Mouse (Mus musculus) spleen, postnatal 14 days (tissue): ENCODE results near the gene Thoc7.

Experiments used
- DNase-seq, 2 experiments: peaks; one replicate each; pipeline ENCODE4 v3.0.0; 2021 to 2022; ENCODE audit warnings: low spot score in 2 of 2

The Thoc7 gene

DNA sequence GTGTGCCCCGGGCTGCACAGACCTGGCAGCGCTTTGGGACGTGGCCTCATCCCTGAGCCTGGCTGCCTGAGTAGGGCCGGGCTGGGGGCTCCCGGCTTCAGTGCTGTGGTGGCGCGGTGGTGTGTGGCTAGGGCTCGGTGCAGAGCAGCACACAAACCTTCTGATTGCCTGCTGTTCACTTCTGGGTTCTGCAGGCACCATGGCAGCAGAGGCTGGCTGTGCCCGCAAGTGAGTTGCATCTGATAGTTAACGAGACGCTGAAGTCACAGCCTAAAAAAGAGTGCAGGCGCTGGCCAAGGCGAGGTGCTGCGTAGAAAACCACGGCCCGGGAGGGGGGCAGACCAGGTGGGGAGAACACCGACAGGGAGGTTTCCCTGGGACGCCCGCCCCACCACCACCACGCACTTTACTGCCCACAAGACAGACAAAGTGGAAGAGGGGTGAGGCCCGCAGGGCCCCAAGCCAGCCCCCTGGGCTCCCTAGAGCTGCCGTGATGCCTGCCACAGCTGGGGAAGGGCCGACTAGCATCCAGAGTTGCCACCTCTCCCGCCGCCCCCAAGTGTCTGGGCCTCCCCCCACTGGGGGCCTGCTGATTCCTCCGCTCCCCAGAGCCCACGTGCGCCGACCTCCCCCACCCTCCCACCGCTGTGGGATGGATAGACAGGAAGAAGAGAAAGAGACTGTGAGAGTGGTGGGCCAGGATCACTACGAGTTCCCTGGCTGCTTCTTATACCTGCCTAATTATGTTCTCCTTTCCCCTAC, 28.2 kb downstream of the Thoc7 start:
- no peak for DNase-seq

DNA sequence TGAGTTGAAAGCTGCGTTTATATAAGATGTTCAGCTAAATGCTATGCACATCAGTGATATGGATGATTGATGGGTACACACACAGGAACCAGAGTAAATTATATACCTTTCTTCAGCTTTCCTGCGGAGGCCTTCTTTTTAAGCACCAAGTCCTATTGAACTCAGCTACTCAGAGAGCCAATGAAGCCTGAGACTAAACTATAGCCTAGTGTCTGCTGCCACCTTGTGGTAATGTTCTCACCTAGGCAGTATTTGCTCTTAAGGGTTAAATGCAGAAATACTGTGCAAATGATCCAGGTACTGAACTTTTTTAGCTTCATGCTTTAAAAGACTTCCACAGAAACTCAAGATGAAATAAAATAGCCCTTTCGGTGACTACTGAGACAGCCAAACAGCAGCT, 44.0 kb downstream of the Thoc7 start:
- DNase-seq, result peak in 1 of 2 experiments; percentile 19

GRCm38 (mm10) chr14:13917208-13917607, 44.4 kb downstream of the Thoc7 start:
- no peak for DNase-seq

DNA sequence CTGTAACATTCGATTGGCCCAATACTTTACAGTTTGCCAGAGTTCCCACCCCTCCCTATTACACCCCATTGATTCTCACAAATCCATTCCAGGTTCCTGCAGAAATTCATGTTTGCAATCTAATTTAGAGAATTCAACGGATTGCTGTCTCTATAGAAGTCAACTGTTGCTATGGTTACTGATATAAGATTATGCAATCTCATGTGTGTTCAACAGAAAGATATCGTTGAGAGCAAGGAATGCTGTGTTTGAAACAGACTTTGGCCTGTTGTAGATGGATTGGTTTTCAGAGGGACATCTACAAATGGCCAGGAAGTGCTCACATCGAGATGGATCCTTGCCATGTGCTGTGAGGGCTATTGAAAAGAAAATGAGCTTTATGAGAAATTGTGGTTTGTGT, 46.4 kb downstream of the Thoc7 start:
- DNase-seq, result no peak

DNA sequence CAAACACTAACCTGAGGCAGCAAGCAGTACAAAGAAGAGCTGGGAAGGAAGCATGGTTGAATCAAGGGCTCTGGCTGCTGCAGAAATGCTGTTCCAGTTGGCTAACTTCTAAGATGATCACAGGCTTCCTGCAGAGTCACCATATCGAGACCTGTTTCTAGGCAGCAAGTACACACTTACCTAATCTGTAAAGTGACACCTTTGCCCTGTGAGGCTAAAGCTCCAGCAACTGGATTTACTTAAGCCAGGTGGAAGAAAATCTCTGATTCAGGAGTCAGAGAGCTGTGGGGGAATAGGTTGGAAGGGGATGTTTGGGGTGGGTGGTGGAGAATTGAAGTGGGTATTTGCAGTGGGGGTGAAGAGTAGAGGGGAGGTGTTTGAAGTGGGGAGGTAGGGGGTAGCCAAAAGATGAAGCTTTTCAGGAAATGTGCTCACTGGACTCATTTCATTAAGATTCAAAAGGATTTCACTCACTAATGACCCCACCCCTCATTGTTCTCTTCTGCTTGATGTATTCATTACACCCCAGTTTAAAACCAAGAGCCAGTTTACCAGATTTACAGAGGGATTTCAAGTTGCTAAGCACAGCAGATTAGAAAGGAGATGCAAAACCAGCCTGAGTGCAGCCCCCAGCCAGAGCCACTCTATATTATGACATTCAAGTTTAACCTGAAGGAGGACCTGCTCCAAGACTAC, 47.1 kb downstream of the Thoc7 start, which contains the start of gene Gm281:
Gene Gm281 (minus strand): TSS at position 92 of the 696 bp plus-strand sequence.
- DNase-seq, result no peak

DNA sequence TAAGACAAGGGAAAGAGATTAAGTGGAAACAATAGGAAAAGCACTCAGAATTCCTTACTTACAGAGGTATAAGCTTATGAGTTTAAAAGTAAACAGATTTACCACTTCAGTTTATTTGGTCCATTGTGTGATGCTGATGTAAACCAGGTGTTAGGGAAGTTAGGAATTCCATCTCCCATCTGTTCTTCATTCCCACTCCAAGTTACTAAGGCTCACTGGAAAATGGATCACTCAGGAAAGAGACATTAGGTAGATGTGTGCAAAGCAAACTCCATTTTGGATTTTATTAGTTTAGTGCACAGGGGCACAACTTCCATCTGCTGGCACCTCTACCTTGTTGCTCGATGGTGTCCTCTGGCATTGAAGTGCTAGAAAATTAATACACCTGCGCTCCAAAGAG, 51.5 kb downstream of the Thoc7 start:
- DNase-seq, result no peak

DNA sequence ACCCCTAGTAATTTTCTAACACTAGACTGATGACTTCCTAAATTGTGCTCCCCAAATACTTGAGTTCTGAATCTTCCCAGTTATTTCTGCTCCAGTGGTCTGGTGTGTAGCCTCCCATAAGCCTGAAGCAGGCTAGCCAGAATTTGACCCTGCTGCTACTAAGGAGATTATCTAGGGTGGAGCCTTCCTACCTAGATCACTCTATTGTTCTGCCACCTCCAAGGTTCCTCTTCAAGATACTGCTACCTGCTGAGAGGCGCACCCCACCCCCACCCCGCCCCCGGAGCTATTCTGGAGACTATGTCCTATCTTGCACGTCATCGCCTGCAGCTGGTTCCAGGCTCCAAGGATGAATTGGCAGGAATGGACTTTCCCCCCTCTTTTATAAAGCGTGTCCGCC, 54.5 kb downstream of the Thoc7 start:
- DNase-seq, result no peak

DNA sequence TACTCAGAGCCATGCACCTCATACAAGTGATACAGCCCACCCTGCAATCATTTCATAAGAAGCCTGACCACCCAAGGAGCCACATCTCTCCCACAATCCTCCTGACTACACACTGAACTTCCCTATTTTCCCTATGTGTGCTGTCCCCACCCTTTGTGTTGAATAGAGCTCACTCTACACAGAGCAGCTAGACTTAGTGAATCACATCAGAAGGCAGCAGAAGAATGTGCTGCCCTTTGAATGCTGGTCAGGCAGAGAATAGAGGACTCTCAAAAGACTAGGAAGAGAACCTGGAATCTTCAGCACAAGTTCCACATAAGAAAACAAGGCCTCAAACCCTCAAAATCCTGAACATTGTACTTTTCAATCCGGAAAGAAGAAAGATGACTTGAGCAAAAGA, 55.2 kb downstream of the Thoc7 start:
- no peak for DNase-seq

- peak in 1 of 2 experiments; percentile 1 for DNase-seq
These were observed 60.0 kb downstream of the Thoc7 start for GRCm38 (mm10) chr14:13901611-13902067.
